Mouse (Mus musculus) heart, postnatal 4 days (tissue): ENCODE measurements at regions not wholly inside any gene's neighbourhood (a gene's known extent, or its start where the extent isn't known, plus 50 kb on each side); places are given as distances from the start of the nearest gene placed in this dataset.
A peak's percentile ranks its signal among the peaks of the same experiment; 100 is the strongest.
"Not testable (repeated sequence)": the region's sequence is repeated elsewhere in the genome, so short reads cannot be mapped to it uniquely, and the experiment has no call there.

Experiments used
- DNase-seq: peaks from one replicate; pipeline ENCODE4 v3.0.0; 2021

- DNase-seq, result no peak
These were observed 259.6 kb downstream of the Pou4f1 start for GRCm38 (mm10) chr14:104208040-104208816.

- DNase-seq, result no peak
These were observed 261.2 kb downstream of the Pou4f1 start for GRCm38 (mm10) chr14:104206602-104207001.

- no peak for DNase-seq
These were observed 264.4 kb downstream of the Pou4f1 start for GRCm38 (mm10) chr14:104203239-104203986.

GRCm38 (mm10) chr14:104193198-104193597 lies 274.6 kb downstream of the Pou4f1 start:
- no peak for DNase-seq

GRCm38 (mm10) chr14:104175122-104175521 lies 292.7 kb downstream of the Pou4f1 start:
- DNase-seq, result no peak

GRCm38 (mm10) chr14:104146841-104147240 lies 302.6 kb upstream of the Ednrb start:
- peak; percentile 7 for DNase-seq

- no peak for DNase-seq
These were observed 301.2 kb upstream of the Ednrb start for GRCm38 (mm10) chr14:104145395-104145794.

- DNase-seq, result no peak
These were observed 271.1 kb upstream of the Ednrb start for GRCm38 (mm10) chr14:104114986-104115951.

- DNase-seq, result no peak
These were observed 270.0 kb upstream of the Ednrb start for GRCm38 (mm10) chr14:104114182-104114581.

- no peak for DNase-seq
These were observed 269.2 kb upstream of the Ednrb start for GRCm38 (mm10) chr14:104113448-104113847.

- no peak for DNase-seq
These were observed 242.2 kb upstream of the Ednrb start for GRCm38 (mm10) chr14:104086381-104086780.

GRCm38 (mm10) chr14:104064199-104064598 lies 220.0 kb upstream of the Ednrb start:
- DNase-seq, result not testable (repeated sequence)

- no peak for DNase-seq
These were observed 209.5 kb upstream of the Ednrb start for GRCm38 (mm10) chr14:104053697-104054096.

GRCm38 (mm10) chr14:104038628-104039325 lies 194.6 kb upstream of the Ednrb start:
- DNase-seq, result peak; percentile 58

GRCm38 (mm10) chr14:104033606-104034005 lies 189.4 kb upstream of the Ednrb start:
- no peak for DNase-seq

- no peak for DNase-seq
These were observed 186.7 kb upstream of the Ednrb start for GRCm38 (mm10) chr14:104030784-104031470.

GRCm38 (mm10) chr14:104029668-104030530 lies 185.7 kb upstream of the Ednrb start:
- DNase-seq, result no peak

- DNase-seq, result no peak
These were observed 183.7 kb upstream of the Ednrb start for GRCm38 (mm10) chr14:104027900-104028285.

GRCm38 (mm10) chr14:104027077-104027899 lies 183.1 kb upstream of the Ednrb start:
- peak; percentile 48 for DNase-seq
